Mouse (Mus musculus) natural killer cell, adult 2 months (primary cell): ENCODE results near the gene Pcbd2.
"Not testable (repeated sequence)": the region's sequence is repeated elsewhere in the genome, so short reads cannot be mapped to it uniquely, and the experiment has no call there.

Experiments
- DNase-seq, 2 experiments: peaks; one replicate each; pipeline ENCODE4 v3.0.0; 2022; ENCODE audit warnings: low spot score in 2 of 2

Gene Pcbd2

DNA sequence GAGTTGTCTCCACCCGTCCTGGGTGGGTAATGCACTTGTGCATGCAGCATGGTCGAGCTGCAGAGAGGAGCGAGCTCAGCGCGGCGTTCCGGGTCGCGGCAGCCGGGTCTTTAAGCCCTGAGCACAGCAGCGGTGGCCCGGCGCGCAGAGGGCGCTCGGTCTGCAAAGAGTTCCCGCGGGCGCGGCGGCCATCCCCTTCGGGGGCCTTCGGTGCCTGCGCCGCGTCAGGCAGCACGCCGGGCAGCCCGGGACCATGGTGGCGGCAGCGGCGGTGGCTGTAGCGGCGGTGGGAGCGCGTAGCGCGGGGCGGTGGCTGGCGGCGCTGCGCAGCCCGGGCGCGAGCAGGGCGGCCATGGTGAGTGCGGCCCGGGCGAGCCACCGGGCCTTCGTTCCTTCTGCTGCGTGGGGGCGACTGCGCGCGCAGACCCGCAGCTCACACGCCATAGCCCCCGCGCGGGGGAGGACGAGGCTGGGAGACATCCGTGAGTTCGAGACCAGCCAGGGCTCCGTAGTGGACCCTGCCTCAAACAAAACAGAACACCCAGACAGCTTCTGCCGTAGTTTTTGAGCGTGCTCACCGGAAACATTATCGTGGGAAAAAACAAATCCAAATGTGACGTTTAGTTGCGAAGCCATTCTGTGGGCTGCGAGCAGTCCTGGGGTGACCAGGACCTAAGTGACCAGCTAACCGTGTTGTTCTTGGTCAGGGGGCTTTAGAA, at the start of gene Pcbd2:
TSS of gene Pcbd2 (plus strand) at position 249 of the 719 bp plus-strand sequence.
- DNase-seq: peak; percentile 78 to 86

GRCm38 (mm10) chr13:55682201-55682600, 45.0 kb upstream of the Pcbd2 start:
- DNase-seq: no peak

GRCm38 (mm10) chr13:55683581-55683980, 43.6 kb upstream of the Pcbd2 start:
- no peak for DNase-seq

DNA sequence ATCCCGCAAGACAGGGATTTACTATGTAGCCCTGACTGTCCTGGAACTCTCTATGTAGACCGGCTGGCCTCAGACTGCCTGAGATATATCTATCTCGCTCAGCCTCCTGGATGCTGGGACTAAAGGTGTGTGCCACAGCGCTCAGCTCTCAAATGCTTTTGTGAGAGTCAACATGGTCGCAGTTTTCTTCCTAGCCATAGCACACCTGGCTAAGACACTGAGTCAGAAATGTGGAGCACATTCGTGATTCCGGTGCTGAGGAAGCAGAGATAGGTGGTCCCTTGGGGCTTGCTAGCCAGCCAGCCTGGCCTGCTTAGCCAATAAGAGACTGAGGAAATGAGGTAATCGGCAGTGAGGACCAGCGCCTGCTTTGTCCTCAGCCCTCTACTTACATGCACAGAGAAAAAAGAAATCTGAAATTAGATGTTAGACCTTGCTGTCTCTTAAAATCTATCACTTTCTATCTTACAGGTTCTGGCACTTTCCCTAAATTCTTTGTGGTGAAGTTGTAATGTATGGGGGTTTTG, 41.0 kb upstream of the Pcbd2 start:
- DNase-seq: no peak

DNA sequence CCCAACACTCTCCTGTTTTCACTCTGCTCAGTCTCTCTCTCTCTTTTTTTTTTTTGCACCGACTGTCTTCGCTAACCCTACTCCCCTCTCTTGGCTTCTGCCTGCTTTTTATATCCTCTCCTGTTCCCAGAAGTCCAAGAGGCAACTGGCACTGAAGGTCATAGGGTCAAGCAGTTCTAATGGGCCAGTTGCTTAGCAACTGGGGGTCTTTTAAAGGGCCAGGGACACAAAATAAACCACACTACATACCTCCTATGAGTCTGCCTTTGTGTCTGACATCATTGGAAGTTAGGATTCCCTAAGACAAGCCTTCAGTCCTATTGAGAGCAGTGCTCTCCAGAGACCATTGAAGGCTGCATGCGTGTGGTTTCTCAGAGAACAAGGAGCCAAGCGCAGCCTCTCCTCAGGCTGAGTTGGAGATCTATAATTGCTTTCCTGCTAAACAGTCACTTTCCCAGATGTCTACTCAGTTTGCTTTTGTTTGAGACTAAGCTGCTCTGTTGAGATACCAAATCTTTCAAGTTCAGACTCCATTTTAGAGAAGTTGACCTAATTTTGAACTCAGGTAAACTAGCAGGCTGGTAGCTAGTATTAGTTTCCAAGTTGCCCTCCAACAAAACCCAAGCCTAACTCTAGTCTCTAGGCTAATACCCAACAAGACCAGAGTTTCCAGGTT, 39.1 kb upstream of the Pcbd2 start:
- DNase-seq: no peak

GRCm38 (mm10) chr13:55692535-55693242, 34.5 kb upstream of the Pcbd2 start, which contains the start of gene B230219D22Rik:
Gene B230219D22Rik, plus strand, starts transcription at chr13:55693124.
- DNase-seq: peak; percentile 89 to 90

- no peak for DNase-seq
Measured at GRCm38 (mm10) chr13:55693243-55693721, 33.9 kb upstream of the Pcbd2 start.

DNA sequence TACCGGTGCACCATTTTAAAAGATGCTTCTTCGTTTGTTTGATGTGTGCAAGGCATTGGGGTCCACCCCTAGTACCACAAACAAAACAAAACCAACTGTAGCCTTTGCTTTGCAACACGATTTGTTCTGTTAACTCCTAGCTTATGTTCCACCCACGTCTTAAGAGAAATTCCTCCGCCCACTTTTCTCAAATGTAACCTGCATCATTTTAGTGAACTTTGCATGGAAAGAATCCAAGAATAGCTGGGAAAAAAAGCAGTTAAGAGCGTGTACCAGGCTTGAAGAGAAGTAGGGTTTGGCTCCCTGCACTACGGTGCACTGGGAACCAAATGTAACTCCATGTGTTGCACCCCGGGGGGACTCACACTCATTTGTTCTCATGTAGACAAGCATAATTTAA, 33.1 kb upstream of the Pcbd2 start:
- no peak for DNase-seq

- DNase-seq: not testable (repeated sequence)
Measured at GRCm38 (mm10) chr13:55695989-55696388, 31.2 kb upstream of the Pcbd2 start.

GRCm38 (mm10) chr13:55704301-55704700, 22.9 kb upstream of the Pcbd2 start:
- DNase-seq: no peak

DNA sequence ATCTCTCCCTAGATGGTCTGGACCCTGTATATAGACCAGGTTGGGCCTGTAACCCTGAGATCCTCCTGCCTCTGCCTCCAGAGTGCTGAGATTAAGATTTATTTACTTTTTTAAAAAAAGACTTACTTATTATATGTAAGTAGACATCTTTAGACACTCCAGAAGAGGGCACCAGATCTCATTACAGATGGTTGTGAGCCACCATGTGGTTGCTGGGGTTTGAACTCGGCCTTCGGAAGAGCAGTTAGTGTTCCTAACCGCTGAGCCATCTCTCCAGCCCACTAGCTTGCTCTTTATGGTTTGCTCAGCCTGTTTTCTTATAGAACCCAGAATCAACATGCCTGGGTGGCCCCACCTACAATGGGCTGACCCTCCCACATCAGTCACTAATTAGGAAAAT, 14.3 kb upstream of the Pcbd2 start:
- no peak for DNase-seq

- peak; percentile 63 to 73 for DNase-seq
Measured at GRCm38 (mm10) chr13:55714501-55715166, 12.5 kb upstream of the Pcbd2 start, which contains the start of gene Txndc15. Gene Txndc15, plus strand, starts transcription at chr13:55714650.

DNA sequence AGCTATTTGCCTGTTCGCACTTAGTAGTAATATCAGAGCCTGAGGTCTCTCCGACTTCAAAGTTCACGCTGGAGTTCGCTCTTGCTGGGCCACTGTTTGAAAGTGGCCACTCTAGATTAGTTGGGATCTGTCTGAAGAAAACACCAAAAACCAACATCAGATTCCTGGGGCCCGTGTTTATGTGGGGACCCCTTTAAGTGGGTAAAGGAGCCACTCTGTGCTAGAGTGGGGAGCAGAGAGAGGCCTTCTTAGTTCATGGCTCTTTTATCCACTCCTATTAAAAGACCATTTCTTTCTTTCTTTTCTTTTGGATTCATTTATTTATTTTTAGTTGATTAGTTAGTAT, 12.0 kb upstream of the Pcbd2 start:
- no peak for DNase-seq

DNA sequence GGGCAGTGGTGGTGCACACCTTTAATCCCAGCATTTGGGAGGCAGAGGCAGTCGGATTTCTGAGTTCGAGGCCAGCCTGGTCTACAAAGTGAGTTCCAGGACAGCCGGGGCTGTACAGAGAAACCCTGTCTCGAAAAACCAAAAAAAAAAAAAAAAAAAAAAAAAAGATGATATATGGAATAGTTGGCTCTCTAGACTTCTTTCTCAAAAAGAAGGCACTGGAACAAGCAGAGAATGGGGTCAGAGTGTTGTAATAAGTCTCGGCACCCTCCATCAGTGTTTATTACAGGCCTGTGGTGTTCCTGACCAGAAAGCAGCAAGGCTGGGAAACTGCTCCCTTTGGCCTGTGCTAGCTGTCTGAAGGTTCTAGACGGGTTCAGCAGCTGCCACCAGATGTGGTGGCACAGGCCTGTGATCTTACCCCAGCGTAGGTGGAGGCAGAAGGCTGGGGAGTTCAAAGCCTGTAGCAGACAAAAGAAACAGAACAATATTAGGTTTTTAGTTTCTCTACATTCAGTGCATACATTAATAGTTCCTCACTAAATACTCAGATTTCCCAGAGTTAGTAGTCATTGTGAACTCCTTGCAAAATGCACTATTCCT, 11.2 kb upstream of the Pcbd2 start:
- DNase-seq: no peak

DNA sequence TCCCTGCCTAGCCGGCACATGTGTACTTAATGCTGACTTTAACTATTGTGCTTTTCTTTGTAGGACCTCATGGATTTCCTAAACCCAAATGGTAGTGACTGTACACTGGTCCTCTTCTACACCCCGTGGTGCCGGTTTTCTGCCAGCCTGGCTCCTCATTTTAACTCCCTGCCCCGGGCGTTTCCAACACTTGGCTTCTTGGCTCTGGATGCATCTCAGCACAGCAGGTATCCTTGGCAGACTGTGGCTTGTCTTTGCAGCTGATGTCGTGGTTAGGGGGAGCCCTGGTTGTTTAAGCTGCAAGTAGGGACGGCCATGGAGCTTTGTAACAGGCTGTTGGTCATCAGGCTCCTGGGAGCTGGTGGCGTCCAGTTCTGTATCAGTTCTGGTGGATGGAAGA, 5.7 kb upstream of the Pcbd2 start:
- DNase-seq: no peak

GRCm38 (mm10) chr13:55721995-55722394, 5.2 kb upstream of the Pcbd2 start:
- DNase-seq: no peak

GRCm38 (mm10) chr13:55726598-55727119, 509 bp upstream of the Pcbd2 start:
- no peak for DNase-seq

- peak; percentile 71 to 78 for DNase-seq
Measured at GRCm38 (mm10) chr13:55727839-55728238, 671 bp downstream of the Pcbd2 start.

DNA sequence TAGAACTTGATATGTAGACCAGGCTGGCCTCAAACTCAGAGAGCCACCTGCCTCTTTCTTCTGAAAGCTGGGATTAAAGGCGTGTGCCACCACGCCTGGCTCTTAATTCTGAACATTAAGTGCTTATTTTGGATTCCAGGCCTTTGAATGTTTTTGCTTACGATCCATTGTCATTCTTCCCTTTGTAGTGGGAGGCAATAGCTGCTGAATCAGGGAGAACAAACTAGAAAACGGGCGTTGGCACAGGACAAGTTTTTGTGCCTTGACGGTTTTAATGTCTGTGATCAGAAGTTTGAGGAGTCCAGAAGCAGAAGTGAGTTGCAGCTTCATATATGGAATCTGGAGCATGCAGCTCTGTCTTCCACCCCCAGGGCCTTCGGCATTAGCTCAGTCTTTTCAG, 3.5 kb downstream of the Pcbd2 start:
- no peak for DNase-seq

GRCm38 (mm10) chr13:55732121-55732520, 5.0 kb downstream of the Pcbd2 start:
- DNase-seq: no peak
